Mouse (Mus musculus) embryonic facial prominence, embryonic 10.5 days (tissue): ENCODE measurements around the gene Gemin8. TPM values are rescaled to one million over a fixed set of nuclear protein-coding genes. Genes with fewer than 3 reads are reported as not detected.
A peak's percentile ranks its signal among the peaks of the same experiment; 100 is the strongest.

Experiments used
- DNase-seq: peaks from one replicate; pipeline ENCODE4 v3.0.0-alpha.2; 2017; ENCODE audit warnings: low spot score
- H3K27ac ChIP-seq: fragments of 300-500 bp; sonication (generic); replicated peaks from 2 replicates; pipeline ENCODE4 v1.5.1; 2016; ENCODE audit warnings: mild to moderate bottlenecking
- H3K27me3 ChIP-seq: fragments of 300-500 bp; sonication (generic); replicated peaks from 2 replicates; pipeline ENCODE4 v1.6.1; 2016; ENCODE audit warnings: low read depth, mild to moderate bottlenecking; ENCODE audit not compliant: poor library complexity, severe bottlenecking
- H3K36me3 ChIP-seq: fragments of 300-500 bp; sonication (generic); replicated peaks from 2 replicates; pipeline ENCODE4 v1.6.1; 2016; ENCODE audit warnings: mild to moderate bottlenecking, moderate library complexity
- H3K4me1 ChIP-seq: fragments of 300-500 bp; sonication (generic); 2 replicates; pipeline ENCODE4 v1.6.1; 2016
- H3K4me3 ChIP-seq: fragments of 300-500 bp; sonication (generic); 2 replicates; pipeline ENCODE4 v1.5.1; 2016; ENCODE audit warnings: mild to moderate bottlenecking, moderate library complexity
- H3K9me3 ChIP-seq: fragments of 300-500 bp; sonication (generic); 2 replicates; pipeline ENCODE4 v1.6.1; 2016; ENCODE audit warnings: mild to moderate bottlenecking
- WGBS: fragments of 180-500 bp; shearing (Covaris S2); methylation state at CpG from one replicate; pipeline ENCODE4 v1.1.7; 2016; 5-methylcytosine and 5-hydroxymethylcytosine counted together
- polyA plus RNA-seq: library from polyadenylated mRNA; unstranded; fragments of >200 nt; fragmentation: Nextera tagmentation; extraction: Ambion mirVana; gene quantifications from 2 replicates; pipeline ENCODE4 v1.2.1, GENCODE M21; 2016

The Gemin8 gene
- 17.1 and 17.4 TPM in 2 replicates for polyA plus RNA-seq

DNA sequence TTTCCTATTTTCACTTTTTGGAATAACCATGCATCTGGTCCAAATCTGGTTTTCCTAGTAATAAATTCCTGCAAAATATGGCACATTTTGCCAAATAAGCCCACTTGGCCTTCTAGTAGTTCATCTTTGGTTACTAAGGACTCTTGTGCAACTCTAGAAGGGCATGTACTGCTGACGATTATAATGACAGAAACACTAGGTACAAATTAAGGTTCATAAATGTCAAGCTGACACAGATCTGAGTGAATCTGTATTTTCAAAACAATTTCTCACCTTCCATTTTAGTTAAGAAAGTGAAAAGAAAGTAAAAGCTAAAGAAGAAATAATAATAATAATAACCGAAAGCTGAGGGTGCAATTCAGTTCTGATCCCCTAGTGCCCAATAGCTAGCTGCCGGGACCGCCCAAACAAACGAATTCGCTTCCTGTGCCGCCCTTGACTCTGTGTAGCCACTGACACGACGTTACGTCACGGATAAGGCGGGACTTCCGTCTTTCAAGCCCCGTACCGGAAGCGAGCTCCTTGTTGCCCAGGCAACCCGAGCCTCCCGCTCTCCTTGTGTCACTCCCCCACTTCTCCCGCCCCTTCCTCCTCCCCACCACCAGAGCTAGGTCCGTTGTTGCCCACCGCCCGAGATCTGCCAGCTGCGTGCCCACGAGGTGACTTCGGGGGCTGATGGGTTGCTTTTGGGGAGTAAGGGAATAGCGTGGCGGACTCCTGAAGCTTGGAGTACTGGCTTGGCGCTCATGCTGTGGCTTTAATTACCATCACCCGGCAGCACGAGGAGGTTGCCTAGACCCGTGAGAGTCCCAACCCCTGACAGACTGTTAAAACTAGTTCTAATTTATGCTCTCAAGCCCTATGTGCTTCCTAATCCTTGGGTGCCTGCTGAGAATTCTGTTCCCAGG is at the start of gene Gemin8:
Gemin8 (plus strand) TSS at position 563 of the 908 bp plus-strand sequence.
- H3K4me1 ChIP-seq, result peaks cover 6% of the 10 kb centered on the region; the same call in 1 of the 2 replicates
- H3K36me3 ChIP-seq, result no peaks in the 10 kb centered on the region
- 19% methylated on average over 31 of the region's 31 CpGs for whole genome bisulfite sequencing
- peaks cover 41% of the 10 kb centered on the region for H3K27me3 ChIP-seq
- peak within 1 kb of the TSS; percentile 84 for H3K27ac ChIP-seq
- peak within 1 kb of the TSS; percentile 63 for H3K4me3 ChIP-seq
- no peaks in the 10 kb centered on the region for H3K9me3 ChIP-seq
- DNase-seq, result peak; percentile 94

DNA sequence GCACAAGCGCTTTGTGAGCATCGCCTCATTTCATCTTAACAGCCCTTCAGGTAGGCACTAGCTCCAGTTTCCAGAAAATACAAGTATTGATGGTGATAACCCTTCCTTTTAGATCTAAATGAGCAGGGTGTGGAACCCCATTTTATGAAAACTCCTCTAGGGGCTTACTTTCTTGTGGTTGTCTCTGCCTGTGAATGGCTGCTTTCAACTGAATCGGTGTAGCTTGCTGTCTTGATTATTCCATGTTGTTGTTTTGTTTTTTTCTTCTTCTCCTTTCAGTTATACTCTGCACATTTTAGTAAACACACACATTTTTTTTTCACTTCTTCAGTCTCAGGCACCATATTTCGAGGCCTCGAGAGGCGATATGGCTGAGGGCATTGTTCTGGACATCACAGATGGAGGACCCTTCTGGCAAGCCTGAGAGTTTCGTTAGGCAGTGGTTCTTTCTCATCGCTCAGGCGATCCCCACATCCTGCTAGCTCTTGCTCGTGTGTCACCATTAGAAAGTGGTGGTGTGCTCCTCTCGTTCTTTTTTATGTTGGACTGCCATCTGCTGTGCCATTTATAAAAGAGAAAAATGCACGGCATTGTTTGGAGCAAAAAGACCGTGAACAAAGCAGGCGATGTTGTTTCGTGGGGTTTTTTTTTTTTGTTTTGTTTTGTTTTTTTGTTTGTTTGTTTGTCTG is 23.0 kb upstream of the Gemin8 start:
- Histone ChIP-seq H3K27ac (no peak overlapping the region), H3K27me3 (peaks cover 45% of the 10 kb centered on the region), H3K9me3 (no peaks in the 10 kb centered on the region), H3K4me1 (no peaks in the 10 kb centered on the region), H3K4me3 (no peak overlapping the region), H3K36me3 (no peaks in the 10 kb centered on the region)
- 82% methylated on average over 15 of the region's 15 CpGs for WGBS
- DNase-seq, result no peak

DNA sequence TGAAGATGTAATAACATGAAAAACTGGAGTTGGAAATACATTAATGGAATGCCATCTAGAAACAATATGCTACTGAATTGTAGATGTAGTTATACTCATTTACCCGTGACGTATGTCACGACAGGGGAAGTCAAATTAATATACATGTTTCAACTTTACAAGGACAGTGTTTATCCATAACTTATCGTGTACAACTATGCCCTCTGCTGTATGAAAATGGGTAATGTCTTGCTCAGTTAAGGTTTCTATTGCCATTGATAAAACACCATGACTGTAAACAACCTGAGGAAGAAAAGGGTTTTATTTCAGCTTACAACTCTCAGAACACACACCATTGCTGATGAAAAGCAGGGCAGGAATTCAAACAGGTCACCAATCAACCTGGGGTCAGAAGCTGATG is 7.5 kb upstream of the Gemin8 start:
- H3K36me3 ChIP-seq, result no peaks in the 10 kb centered on the region
- H3K4me3 ChIP-seq, result no peak overlapping the region
- 67% methylated on average over 4 of the region's 4 CpGs for WGBS
- no peaks in the 10 kb centered on the region for H3K9me3 ChIP-seq
- peaks cover 12% of the 10 kb centered on the region for H3K27me3 ChIP-seq
- no peaks in the 10 kb centered on the region for H3K4me1 ChIP-seq
- no peak for DNase-seq
- H3K27ac ChIP-seq, result no peak overlapping the region

DNA sequence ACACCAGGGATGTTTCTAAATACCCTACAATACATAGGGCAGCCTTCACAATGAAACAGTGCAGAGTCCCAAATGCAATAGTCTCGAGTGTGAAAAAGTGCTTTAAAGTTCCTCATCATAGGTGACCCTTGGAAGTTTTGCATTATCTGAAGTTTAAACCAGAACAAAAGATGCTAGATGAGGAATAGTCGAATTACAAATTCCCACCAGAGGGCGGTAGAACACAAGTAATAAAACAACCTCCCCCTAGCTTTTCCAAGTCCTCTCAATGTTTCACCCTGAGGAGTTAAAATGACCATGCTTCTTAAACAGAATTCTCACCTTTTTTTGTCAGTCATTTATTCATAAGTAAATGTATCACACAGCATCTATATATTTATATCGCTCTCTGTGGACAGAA is 2.9 kb upstream of the Gemin8 start:
- Histone ChIP-seq H3K27me3 (peaks cover 29% of the 10 kb centered on the region), H3K4me1 (peaks cover 3% of the 10 kb centered on the region; the same call in 1 of the 2 replicates), H3K36me3 (no peaks in the 10 kb centered on the region), H3K27ac (no peak overlapping the region), H3K4me3 (no peak overlapping the region), H3K9me3 (no peaks in the 10 kb centered on the region)
- DNase-seq, result peak; percentile 10
- WGBS, result 14% methylated on average over 4 of the region's 4 CpGs

DNA sequence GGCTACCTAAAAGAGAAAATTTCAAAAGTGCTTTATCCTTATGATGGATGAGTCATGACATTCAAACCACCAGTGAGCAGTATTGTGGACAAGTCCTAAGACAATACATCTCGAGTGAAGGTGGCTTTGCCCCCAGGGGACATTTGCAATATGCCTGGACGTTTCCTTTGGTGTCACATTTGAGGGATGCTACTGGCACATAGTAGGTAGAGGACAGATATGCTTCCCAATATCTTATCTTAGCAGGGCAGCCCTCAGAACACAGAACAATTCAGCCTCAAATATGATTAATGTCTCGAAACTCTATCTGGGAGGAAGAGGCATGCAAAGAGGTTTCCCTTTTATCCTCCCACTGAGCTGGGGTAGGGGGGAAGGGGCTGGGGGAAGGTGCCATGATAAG is 2.3 kb upstream of the Gemin8 start:
- H3K27me3 ChIP-seq, result peaks cover 35% of the 10 kb centered on the region

DNA sequence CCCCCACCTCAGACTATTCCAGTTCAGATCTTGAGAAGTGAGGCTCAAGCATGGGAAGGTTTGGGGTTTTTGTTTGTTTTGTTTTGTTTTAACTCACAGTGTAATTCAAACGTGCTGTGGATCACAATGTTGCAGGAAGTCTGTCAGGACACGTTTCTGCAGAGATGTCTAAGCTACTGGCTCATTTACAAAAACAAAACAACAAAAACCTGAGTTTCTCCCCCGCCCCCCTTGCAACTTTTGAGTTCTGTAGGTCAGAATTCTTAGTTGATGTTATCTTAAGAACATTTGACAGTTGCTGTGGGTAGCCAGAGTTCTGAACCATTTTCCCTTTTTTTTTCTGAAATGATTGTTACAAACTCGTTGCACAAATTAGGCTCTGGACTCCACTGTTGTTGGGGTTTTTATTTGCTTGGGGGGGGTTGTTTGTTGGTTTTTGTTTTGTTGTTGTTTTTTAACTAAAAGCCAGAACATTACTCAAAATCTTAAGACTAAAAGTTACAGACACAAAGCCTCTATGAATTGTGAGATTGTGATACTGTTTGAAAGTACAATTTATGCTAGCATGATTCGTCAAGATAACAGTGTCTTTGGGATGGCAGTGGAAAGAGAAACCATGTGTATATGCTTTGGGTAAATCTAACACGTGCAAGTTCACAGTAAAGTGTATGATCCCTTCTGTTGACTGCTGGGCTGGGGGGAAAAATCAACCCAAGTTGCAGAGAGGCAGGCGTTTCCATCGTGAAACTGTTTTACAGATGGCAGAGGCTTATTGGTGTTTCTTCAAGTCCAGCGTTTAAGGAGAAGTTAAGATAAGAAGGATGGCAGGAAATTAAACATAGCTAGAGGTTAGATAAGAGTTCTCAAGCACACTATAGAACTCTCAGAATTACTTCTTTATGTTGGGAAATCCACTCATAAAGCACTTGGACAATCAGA is 815 bp downstream of the Gemin8 start:
- peak overlapping the region; percentile 84 for H3K27ac ChIP-seq
- peaks cover 44% of the 10 kb centered on the region for H3K27me3 ChIP-seq
- WGBS, result 33% methylated on average over 9 of the region's 9 CpGs
- DNase-seq, result no peak
- H3K36me3 ChIP-seq, result no peaks in the 10 kb centered on the region
- no peaks in the 10 kb centered on the region for H3K9me3 ChIP-seq
- H3K4me1 ChIP-seq, result peaks cover 13% of the 10 kb centered on the region
- H3K4me3 ChIP-seq, result peak overlapping the region; percentile 63

More for the DNA sequence above, 2.3 kb upstream of the Gemin8 start:
- no peak for DNase-seq
- Histone ChIP-seq H3K9me3 (no peaks in the 10 kb centered on the region), H3K36me3 (no peaks in the 10 kb centered on the region), H3K27ac (no peak overlapping the region), H3K4me3 (no peak overlapping the region), H3K4me1 (peaks cover 6% of the 10 kb centered on the region; the same call in 1 of the 2 replicates)
- WGBS, result 56% methylated on average over 3 of the region's 3 CpGs

DNA sequence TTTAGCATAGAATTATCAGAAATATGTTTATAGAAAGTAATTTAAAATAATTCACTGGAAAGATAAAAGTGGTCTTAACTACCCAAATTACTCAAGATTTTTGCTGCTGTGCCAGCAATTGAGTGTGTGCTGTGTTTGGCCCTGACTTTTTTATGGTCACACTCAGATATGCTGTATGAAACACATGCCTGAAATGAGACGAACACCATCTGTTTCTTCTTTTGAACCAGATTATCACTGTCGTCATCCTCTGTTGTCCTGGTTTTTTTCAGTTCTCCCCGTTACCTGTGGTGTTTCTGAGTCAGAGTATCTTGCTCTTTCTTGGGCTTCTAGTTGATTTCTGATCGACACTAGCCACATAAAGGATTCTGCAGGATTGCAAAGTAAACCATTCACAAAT is 1.8 kb downstream of the Gemin8 start:
- H3K27ac ChIP-seq, result no peak overlapping the region
- 70% methylated on average over 4 of the region's 4 CpGs for WGBS
- H3K4me1 ChIP-seq, result peaks cover 13% of the 10 kb centered on the region
- H3K27me3 ChIP-seq, result peaks cover 44% of the 10 kb centered on the region
- H3K4me3 ChIP-seq, result no peak overlapping the region
- no peaks in the 10 kb centered on the region for H3K36me3 ChIP-seq
- no peak for DNase-seq
- H3K9me3 ChIP-seq, result no peaks in the 10 kb centered on the region

DNA sequence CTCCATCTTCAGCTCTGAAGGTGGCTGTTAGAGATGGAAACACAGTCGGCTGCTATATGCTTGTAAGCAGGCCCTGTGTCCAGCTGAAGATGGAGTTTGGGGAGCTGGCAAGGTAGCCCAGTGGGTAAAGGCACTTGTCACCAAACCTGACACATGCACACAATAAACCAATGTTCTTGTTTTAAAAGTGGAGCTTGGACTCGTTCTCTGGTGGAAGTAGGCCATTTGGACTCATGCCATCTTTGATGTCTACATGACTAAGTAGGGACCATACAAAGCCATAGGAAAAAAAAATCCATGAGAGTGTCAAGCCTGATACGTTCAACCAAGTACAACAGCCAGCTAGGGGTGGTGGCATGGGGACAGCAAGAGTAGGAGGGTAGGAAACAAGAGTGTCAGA is 2.4 kb downstream of the Gemin8 start:
- H3K36me3 ChIP-seq, result no peaks in the 10 kb centered on the region; the same call in 1 of the 2 replicates
- H3K27me3 ChIP-seq, result peaks cover 47% of the 10 kb centered on the region
- 84% methylated on average over 3 of the region's 3 CpGs for WGBS
- no peak overlapping the region for H3K4me3 ChIP-seq
- no peak for DNase-seq
- H3K27ac ChIP-seq, result no peak overlapping the region
- H3K9me3 ChIP-seq, result no peaks in the 10 kb centered on the region
- H3K4me1 ChIP-seq, result peaks cover 13% of the 10 kb centered on the region

DNA sequence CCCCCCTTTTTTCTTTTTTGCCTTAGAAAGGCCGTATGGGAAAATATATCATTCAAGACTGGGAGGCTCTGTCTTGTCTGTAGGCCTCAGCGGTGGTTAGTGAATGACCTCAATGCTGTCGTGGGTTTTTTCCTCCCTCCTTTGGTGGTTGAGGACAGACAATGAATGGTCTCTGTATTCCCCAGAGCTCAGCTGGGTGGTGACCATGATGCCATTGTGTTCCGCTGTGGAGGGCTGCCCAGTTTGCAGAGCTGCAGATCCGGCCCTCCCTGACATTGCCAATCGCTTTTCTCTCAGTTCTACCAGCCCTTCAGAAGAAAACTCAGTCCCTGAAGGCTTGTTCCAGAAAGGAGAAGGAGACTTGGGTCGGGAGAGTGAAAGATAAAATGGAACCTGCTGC is 3.5 kb downstream of the Gemin8 start:
- H3K27ac ChIP-seq, result no peak overlapping the region
- H3K27me3 ChIP-seq, result peaks cover 43% of the 10 kb centered on the region
- DNase-seq, result no peak
- 52% methylated on average over 7 of the region's 7 CpGs for WGBS
- peaks cover 13% of the 10 kb centered on the region for H3K4me1 ChIP-seq
- no peaks in the 10 kb centered on the region; the same call in 1 of the 2 replicates for H3K36me3 ChIP-seq
- H3K9me3 ChIP-seq, result no peaks in the 10 kb centered on the region
- H3K4me3 ChIP-seq, result no peak overlapping the region

DNA sequence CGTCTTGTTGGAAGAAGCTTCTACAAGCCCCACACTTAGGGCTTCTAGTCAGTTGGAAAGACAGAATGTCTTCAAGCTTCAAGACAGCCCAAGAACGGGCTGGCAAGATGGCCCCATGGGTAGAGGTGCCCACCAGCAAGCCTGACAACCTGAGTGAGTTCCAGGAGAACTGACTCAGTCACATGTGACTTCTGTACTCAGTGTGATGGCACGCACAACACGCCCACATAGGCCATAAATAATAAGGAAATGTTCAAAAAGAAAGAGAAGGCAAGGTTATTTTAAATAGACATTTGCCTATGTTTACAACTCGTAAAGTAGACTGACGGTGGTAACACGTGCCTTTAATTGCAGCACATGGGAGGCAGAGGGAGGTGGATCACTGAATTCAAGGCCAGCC is 7.7 kb downstream of the Gemin8 start:
- DNase-seq, result no peak
- peaks cover 7% of the 10 kb centered on the region; the same call in 1 of the 2 replicates for H3K4me1 ChIP-seq
- WGBS, result 94% methylated on average over 7 of the region's 7 CpGs
- H3K27me3 ChIP-seq, result peaks cover 55% of the 10 kb centered on the region
- H3K9me3 ChIP-seq, result no peaks in the 10 kb centered on the region
- H3K27ac ChIP-seq, result no peak overlapping the region
- H3K36me3 ChIP-seq, result peaks cover 4% of the 10 kb centered on the region
- no peak overlapping the region for H3K4me3 ChIP-seq

DNA sequence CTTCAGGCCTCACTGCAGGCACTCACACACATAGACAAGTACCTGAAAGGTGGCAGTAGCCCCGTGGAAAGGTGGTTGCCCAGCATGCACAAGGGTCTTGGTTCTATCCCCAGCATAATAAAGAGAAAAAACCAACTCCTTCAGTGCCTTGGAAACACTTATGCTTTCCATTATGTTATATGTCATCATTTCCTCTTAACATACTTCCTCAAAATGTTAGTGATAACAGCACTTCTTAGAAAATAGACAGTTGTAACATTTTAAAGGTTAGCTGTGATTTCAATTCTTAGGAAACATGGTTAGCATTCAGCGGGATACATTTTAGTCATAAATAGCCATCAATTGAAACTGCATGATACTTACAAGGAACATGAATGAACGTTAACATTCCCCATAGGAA is 12.8 kb downstream of the Gemin8 start:
- no peak overlapping the region for H3K4me3 ChIP-seq
- no peak overlapping the region for H3K27ac ChIP-seq
- no peak for DNase-seq
- H3K9me3 ChIP-seq, result no peaks in the 10 kb centered on the region
- H3K4me1 ChIP-seq, result no peaks in the 10 kb centered on the region
- peaks cover 4% of the 10 kb centered on the region for H3K36me3 ChIP-seq
- peaks cover 75% of the 10 kb centered on the region for H3K27me3 ChIP-seq
- WGBS, result 78% methylated on average over 3 of the region's 3 CpGs

DNA sequence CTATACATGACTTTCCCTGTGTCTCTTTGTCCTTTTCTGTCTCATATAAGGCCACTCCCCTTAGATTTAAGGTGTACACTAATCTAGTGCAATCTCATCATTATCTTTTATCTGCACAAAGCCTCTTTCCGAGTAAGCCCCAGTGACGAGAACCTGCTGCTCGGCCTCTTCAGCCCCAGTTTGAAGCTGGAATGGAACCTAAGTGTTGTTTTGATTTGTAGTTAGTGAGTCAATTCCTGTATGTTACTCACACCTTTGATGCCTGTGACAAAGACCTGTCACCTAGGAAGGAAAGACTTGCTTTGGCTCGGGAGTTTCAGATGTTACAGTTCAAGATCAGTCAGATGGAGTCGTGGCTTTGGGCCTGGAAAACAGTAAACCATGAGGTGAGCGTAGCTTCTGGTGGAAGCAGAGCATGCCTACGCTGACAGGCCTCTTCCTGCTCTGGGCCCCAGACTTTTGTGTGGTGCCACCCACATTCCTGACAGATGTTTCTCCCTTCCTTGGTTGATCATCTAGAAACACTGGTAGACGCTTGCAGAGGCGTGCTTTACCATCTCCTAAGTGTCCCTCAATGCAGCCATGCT is 15.2 kb downstream of the Gemin8 start:
- no peaks in the 10 kb centered on the region for H3K9me3 ChIP-seq
- WGBS, result 90% methylated on average over 9 of the region's 9 CpGs
- H3K27ac ChIP-seq, result no peak overlapping the region
- H3K4me1 ChIP-seq, result no peaks in the 10 kb centered on the region
- no peak overlapping the region for H3K4me3 ChIP-seq
- H3K27me3 ChIP-seq, result peaks cover 79% of the 10 kb centered on the region
- H3K36me3 ChIP-seq, result peaks cover 6% of the 10 kb centered on the region
- DNase-seq, result no peak
